Mouse (Mus musculus): ENCODE measurements around the gene Agmat. TPM values are rescaled to one million over a fixed set of nuclear protein-coding genes. Genes with fewer than 3 reads are reported as not detected.

Agmat gene
- polyA plus RNA-seq, 1 experiment = 0.24 TPM

Other genes starting within 250 kb of the Agmat start
- 6.9 and 13.5 TPM in 2 replicates for gene Spen, start 208.1 kb upstream of the Agmat start, polyA plus RNA-seq (2012; rRNA removed)
- gene Fblim1, start 140.6 kb upstream of the Agmat start, polyA plus RNA-seq (2012; rRNA removed) = 35.0 and 35.2 TPM in 2 replicates
- gene Tmem82, start 128.0 kb upstream of the Agmat start, polyA plus RNA-seq (2012; rRNA removed) = 0.46 and 0.92 TPM in 2 replicates
- 1.0 and 1.1 TPM in 2 replicates for gene Slc25a34, start 122.9 kb upstream of the Agmat start, polyA plus RNA-seq (2012; rRNA removed)
- 54.2 and 58.2 TPM in 2 replicates for gene Plekhm2, start 81.8 kb upstream of the Agmat start, polyA plus RNA-seq (2012; rRNA removed)
- 9.6 and 12.1 TPM in 2 replicates for gene Rsc1a1, start 61.1 kb upstream of the Agmat start, polyA plus RNA-seq (2012; rRNA removed)
- 12.0 and 16.3 TPM in 2 replicates for gene Ddi2, start 23.3 kb upstream of the Agmat start, polyA plus RNA-seq (2012; rRNA removed)
- 15.4 and 15.8 TPM in 2 replicates for gene Dnajc16, start 44.3 kb downstream of the Agmat start, polyA plus RNA-seq (2012; rRNA removed)
- gene Casp9, start 46.9 kb downstream of the Agmat start, polyA plus RNA-seq (2012; rRNA removed) = 29.8 and 31.4 TPM in 2 replicates
- gene Cela2a, start 79.5 kb downstream of the Agmat start, polyA plus RNA-seq (2012; rRNA removed) = 2.4 and 16.3 TPM in 2 replicates
- gene Ctrc, start 99.7 kb downstream of the Agmat start, polyA plus RNA-seq (2012; rRNA removed) = 0.27 and 1.6 TPM in 2 replicates
- 41.2 and 43.0 TPM in 2 replicates for gene Efhd2, start 128.2 kb downstream of the Agmat start, polyA plus RNA-seq (2012; rRNA removed)